Mouse (Mus musculus): ENCODE data around the gene Pip4p1. TPM values are rescaled to one million over a fixed set of nuclear protein-coding genes. Genes with fewer than 3 reads are reported as not detected.

The Pip4p1 gene
- polyA plus RNA-seq, 1 experiment from 2014 or later = 52.0 TPM

DNA sequence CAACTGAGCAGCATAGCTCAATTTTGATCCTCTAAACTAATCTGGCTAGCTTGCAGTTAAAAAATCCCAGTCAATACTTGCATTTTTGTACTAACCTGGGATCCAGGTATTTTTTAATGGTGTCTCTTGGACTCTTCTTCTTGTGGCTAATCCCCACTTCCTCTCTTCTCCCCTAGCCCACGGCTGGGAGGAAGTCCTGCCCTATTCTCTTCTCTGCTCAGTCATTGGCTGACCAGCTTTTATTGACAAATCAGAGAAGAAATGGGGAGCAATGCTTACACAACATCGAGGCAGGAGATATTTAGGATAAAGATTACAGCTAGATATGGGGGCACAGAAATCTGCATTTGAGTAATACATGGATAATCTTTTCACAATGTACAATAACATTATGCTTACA, 8.3 kb upstream of the Pip4p1 start:
- Histone ChIP-seq H3K4me2 (replicated peaks; ENCODE audit: low read depth, low read length) (no peak overlapping the region), H3K27ac (ENCODE audit: low read length) (no peak overlapping the region), H3K9ac (replicated peaks; ENCODE audit: low read depth) (no peak overlapping the region), H3K4me1 (ENCODE audit: insufficient read depth, low read depth, low read length) (no peaks in the 10 kb centered on the region), H3K27me3 (replicated peaks; ENCODE audit: insufficient read depth, low read length) (no peaks in the 10 kb centered on the region), H3K4me3 (ENCODE audit: low read depth, low read length) (no peak overlapping the region), H3K9me3 (ENCODE audit: low read length) (no peaks in the 10 kb centered on the region), H3K36me3 (ENCODE audit: insufficient read depth, low read length) (no peaks in the 10 kb centered on the region)
- ATAC-seq (no peak), DNase-seq (ENCODE audit: low spot score) (no peak)
- 27% methylated on average over 2 of the region's 2 CpGs for WGBS
- no peak for TF ChIP-seq EP300 (IDR thresholded peaks at IDR 0.05)
- no peak for TF ChIP-seq CTCF (IDR thresholded peaks at IDR 0.05)

DNA sequence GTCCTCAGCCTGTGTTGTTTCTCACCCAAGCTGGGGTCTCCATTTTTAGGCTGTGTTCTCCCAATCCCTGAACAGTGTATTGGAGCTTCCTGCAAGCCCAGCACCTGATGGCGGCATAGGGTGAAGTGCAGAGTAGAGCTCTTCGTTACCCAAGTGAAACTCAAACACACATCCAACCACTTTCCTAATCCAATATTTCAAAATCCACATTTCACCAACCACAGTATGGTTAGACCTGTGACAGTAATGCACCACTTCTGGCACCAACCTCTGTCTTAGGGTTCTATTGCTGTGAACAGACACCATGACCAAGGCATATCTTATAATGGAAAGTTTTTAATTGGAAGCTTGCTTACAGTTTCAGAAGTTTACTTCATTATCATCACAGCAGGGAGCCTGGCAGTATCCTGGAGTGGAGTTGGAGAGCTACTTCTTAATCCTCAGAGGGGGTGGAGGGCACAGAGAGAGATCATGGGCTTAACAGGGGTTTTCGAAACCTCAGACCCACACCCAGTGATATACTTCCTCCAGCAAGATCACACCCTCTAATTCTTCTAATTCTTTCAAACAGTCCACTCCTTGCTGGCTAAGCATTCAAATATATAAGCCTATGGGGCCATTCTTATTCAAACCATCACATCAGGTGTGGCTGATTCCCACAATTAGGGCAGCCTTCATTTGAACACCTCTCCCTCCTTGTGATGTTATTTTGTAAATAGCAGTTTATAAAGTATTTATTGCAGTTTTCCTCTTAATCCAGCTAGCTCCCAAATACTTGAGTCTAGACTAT, 7.7 kb upstream of the Pip4p1 start:
- H3K27ac ChIP-seq (ENCODE audit: low read length) = no peak overlapping the region
- no peak for ATAC-seq
- no peaks in the 10 kb centered on the region for H3K27me3 ChIP-seq (replicated peaks; ENCODE audit: insufficient read depth, low read length)
- WGBS = 64% methylated on average over 3 of the region's 3 CpGs
- H3K9me3 ChIP-seq (ENCODE audit: low read length) = no peaks in the 10 kb centered on the region
- no peaks in the 10 kb centered on the region for H3K4me1 ChIP-seq (ENCODE audit: insufficient read depth, low read depth, low read length)
- no peak for DNase-seq (ENCODE audit: low spot score)
- no peak overlapping the region for H3K4me3 ChIP-seq (ENCODE audit: low read depth, low read length)
- TF ChIP-seq EP300 (IDR thresholded peaks at IDR 0.05) (no peak), CTCF (IDR thresholded peaks at IDR 0.05) (no peak)
- H3K9ac ChIP-seq (replicated peaks; ENCODE audit: low read depth) = no peak overlapping the region
- H3K36me3 ChIP-seq (ENCODE audit: insufficient read depth, low read length) = no peaks in the 10 kb centered on the region
- no peak overlapping the region for H3K4me2 ChIP-seq (replicated peaks; ENCODE audit: low read depth, low read length)

DNA sequence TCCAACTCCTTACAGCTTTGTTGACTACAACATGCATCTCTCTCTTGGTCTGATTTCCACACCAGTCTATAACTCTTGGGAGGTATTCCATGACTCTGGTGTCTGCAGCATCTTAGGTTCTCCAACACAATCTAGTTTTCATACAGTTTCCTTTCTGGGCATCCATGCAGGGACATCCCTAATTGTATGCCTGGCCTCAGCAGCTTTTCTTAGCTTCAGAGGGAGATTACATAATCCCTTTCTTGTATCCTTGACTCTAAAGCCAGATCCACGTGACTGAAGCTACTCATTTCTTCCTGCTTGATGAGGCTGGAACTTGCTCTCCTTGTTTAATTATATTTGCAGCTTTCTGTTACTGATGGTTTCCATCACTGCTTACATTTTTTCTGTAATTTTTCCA, 6.0 kb upstream of the Pip4p1 start:
- whole genome bisulfite sequencing = 46% methylated on average over 1 of the region's 1 CpGs
- H3K4me2 ChIP-seq (replicated peaks; ENCODE audit: low read depth, low read length) = no peak overlapping the region
- H3K4me3 ChIP-seq (ENCODE audit: low read depth, low read length) = no peak overlapping the region
- H3K9ac ChIP-seq (replicated peaks; ENCODE audit: low read depth) = no peak overlapping the region
- H3K27me3 ChIP-seq (replicated peaks; ENCODE audit: insufficient read depth, low read length) = no peaks in the 10 kb centered on the region
- no peak overlapping the region for H3K27ac ChIP-seq (ENCODE audit: low read length)
- no peaks in the 10 kb centered on the region for H3K9me3 ChIP-seq (ENCODE audit: low read length)
- peaks cover under 1% of the 10 kb centered on the region; the same call in 1 of the 2 replicates for H3K4me1 ChIP-seq (ENCODE audit: insufficient read depth, low read depth, low read length)
- DNase-seq (ENCODE audit: low spot score) (no peak), ATAC-seq (no peak)
- no peaks in the 10 kb centered on the region for H3K36me3 ChIP-seq (ENCODE audit: insufficient read depth, low read length)
- TF ChIP-seq EP300 (IDR thresholded peaks at IDR 0.05) (no peak), CTCF (IDR thresholded peaks at IDR 0.05) (no peak)

DNA sequence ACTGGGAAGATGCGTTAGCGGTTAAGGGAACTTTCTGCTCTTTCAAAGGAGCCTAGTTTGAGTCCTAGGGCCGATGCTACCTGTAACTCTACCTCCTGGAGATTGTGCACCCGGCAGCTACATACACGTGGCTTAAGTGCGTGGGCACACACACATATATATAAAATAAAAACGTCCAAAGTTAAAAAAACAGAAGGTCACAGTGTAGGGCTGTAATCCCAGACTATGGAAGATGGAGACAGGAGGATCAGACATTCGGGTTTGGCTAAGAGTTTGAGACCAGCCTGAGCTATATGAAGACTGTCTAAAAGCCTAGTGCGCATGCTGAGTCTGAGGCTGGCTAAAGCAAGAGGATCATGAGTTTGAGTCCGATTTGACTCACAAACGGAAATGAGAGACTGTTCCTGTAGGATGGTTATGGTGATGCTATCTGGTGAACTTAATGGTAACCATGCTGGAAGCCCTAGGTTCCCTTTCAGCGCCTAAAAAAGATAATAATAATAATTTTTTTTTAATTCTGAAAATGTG, 901 bp upstream of the Pip4p1 start:
- ATAC-seq (no peak), DNase-seq (ENCODE audit: low spot score) (no peak)
- Histone ChIP-seq H3K27ac (ENCODE audit: low read length) (peak overlapping the region; percentile 76), H3K4me3 (ENCODE audit: low read depth, low read length) (peak overlapping the region; percentile 95), H3K9me3 (ENCODE audit: low read length) (no peaks in the 10 kb centered on the region), H3K27me3 (replicated peaks; ENCODE audit: insufficient read depth, low read length) (no peaks in the 10 kb centered on the region), H3K36me3 (ENCODE audit: insufficient read depth, low read length) (peaks cover 23% of the 10 kb centered on the region; the same call in 1 of the 2 replicates), H3K9ac (replicated peaks; ENCODE audit: low read depth) (peak overlapping the region; percentile 37), H3K4me1 (ENCODE audit: insufficient read depth, low read depth, low read length) (peaks cover 9% of the 10 kb centered on the region; the same call in 1 of the 2 replicates), H3K4me2 (replicated peaks; ENCODE audit: low read depth, low read length) (peak overlapping the region; percentile 56)
- no peak for TF ChIP-seq EP300 (IDR thresholded peaks at IDR 0.05)
- no peak for TF ChIP-seq CTCF (IDR thresholded peaks at IDR 0.05)
- 7% methylated on average over 12 of the region's 12 CpGs for WGBS

DNA sequence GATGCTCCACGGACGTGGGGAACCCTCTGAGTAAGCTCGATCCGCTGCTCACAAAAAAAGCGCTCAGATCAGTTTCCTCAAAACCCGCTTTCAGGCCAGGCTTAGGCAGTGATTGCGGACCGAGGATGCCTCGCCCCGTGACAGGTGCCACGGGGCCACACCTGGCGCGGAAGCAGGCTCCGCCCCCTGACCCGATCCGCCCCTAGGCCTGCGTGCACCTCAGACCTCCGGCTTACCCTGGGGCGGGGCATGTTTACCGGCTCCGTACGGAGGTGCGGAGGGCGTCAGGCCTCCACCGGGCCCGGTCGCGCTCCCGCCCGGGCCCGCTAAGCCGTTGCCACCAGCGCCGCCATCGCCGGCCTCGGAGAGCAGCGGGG, 291 bp downstream of the Pip4p1 start:
- peak; percentile 66 for ATAC-seq
- Histone ChIP-seq H3K9ac (replicated peaks; ENCODE audit: low read depth) (peak overlapping the region; percentile 94), H3K27ac (ENCODE audit: low read length) (peak overlapping the region; percentile 96), H3K4me3 (ENCODE audit: low read depth, low read length) (peak overlapping the region; percentile 95), H3K9me3 (ENCODE audit: low read length) (no peaks in the 10 kb centered on the region), H3K4me1 (ENCODE audit: insufficient read depth, low read depth, low read length) (peaks cover 9% of the 10 kb centered on the region; the same call in 1 of the 2 replicates), H3K27me3 (replicated peaks; ENCODE audit: insufficient read depth, low read length) (no peaks in the 10 kb centered on the region), H3K4me2 (replicated peaks; ENCODE audit: low read depth, low read length) (peak overlapping the region; percentile 76), H3K36me3 (ENCODE audit: insufficient read depth, low read length) (peaks cover 23% of the 10 kb centered on the region; the same call in 1 of the 2 replicates)
- TF ChIP-seq EP300 (IDR thresholded peaks at IDR 0.05) = no peak
- TF ChIP-seq CTCF (IDR thresholded peaks at IDR 0.05) = no peak
- WGBS = 2% methylated on average over 22 of the region's 38 CpGs
- peak; percentile 77 for DNase-seq (ENCODE audit: low spot score)

DNA sequence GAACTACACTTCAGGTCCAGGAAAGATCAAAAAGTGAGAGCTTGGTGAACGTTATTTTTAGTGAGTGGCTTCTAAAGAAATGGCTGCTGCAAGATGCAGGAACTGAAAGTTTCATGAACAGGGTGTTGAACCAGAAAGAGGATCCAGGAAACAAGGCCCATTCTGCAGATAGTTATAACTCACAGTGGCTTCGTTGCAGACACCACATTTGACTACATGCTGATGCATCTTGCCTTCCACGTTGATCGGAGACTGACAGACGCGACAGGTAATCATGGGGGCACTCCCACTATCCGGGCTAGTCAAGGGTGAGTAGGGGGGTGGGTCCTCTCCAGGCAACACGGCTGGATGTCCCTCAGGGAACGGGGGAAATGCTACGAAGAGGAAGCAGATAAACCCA, 705 bp downstream of the Pip4p1 start:
- ATAC-seq (no peak), DNase-seq (ENCODE audit: low spot score) (no peak)
- H3K4me1 ChIP-seq (ENCODE audit: insufficient read depth, low read depth, low read length) = peaks cover 9% of the 10 kb centered on the region; the same call in 1 of the 2 replicates
- TF ChIP-seq EP300 (IDR thresholded peaks at IDR 0.05) (no peak), CTCF (IDR thresholded peaks at IDR 0.05) (no peak)
- H3K36me3 ChIP-seq (ENCODE audit: insufficient read depth, low read length) = peaks cover 23% of the 10 kb centered on the region; the same call in 1 of the 2 replicates
- H3K27ac ChIP-seq (ENCODE audit: low read length) = peak overlapping the region; percentile 96
- H3K4me3 ChIP-seq (ENCODE audit: low read depth, low read length) = peak overlapping the region; percentile 95
- H3K9ac ChIP-seq (replicated peaks; ENCODE audit: low read depth) = peak overlapping the region; percentile 94
- peak overlapping the region; percentile 76 for H3K4me2 ChIP-seq (replicated peaks; ENCODE audit: low read depth, low read length)
- H3K27me3 ChIP-seq (replicated peaks; ENCODE audit: insufficient read depth, low read length) = no peaks in the 10 kb centered on the region
- WGBS = 12% methylated on average over 10 of the region's 10 CpGs
- H3K9me3 ChIP-seq (ENCODE audit: low read length) = no peaks in the 10 kb centered on the region

All from lung, postnatal 0 days (tissue).